Mouse (Mus musculus): ENCODE data around the gene Olfr1216.
"Not testable (repeated sequence)": the region's sequence is repeated elsewhere in the genome, so short reads cannot be mapped to it uniquely, and the experiment has no call there.

Olfr1216 gene

DNA sequence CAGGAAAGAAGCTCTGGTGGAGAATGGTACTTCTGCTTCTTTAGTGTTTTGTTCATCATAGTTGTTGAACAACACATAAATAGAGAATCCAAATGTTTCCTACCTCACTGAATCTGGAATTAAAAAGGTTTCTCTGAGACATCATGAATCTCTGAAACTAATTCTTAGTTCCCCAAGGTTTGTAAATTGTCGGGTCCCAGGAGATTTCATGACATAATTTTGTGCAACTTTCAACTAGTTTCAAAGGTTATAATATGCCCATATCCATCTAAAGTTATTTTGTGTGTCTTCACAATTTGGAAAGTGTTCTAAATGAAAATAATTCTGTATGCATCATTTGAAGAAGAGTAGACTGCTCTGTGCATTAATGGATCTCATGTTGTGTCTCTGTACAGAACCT lies at the start of gene Olfr1216:
TSS of gene Olfr1216 (minus strand) at position 101 of the 400 bp plus-strand sequence.
- DNase-seq (ENCODE audit: low spot score in 2 of 2), result no peak

DNA sequence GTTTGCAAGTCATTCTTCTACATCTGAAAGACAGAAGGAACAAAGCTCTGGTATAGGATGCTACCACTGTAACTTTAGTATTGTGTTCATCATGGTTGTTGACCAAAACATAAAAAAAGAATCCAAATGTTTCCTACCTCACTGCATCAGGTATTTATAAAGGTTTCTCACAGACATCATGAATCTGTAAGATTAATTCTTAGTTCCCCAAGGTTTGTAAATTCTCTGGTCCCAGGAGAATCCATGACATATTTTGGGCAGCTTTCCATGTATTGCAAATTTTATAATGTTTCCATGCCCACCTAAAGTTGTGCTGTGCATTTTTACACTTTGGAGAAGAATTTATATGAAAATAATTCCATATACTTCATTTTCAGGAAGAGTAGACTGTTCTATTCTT lies 42.9 kb upstream of the Olfr1216 start, which contains the start of gene Olfr1218:
TSS of gene Olfr1218 (minus strand) at position 101 of the 400 bp plus-strand sequence.
- no peak for DNase-seq (ENCODE audit: low spot score in 2 of 2)

DNA sequence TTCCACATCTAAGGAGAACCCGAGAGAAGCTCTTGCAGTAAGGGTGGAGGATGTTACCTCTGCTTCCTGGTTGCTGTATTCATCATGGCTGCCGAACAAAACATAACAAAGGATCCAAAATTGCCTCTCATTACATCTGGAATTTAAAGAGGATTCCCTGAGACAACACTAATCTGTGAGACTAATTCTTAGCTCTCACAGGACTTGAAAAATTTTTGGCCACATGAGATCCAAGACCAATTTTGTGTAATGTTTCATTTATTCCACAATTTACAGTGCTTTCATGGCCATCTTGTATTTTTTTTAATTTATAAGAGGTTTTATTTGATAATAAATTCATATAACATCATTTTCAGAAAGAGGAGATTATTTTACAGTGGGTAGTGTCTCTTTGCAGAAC lies 13.8 kb upstream of the Olfr1216 start, which contains the start of gene Olfr1217:
TSS of gene Olfr1217 (minus strand) at position 101 of the 400 bp plus-strand sequence.
- no peak for DNase-seq (ENCODE audit: low spot score in 2 of 2)

DNA sequence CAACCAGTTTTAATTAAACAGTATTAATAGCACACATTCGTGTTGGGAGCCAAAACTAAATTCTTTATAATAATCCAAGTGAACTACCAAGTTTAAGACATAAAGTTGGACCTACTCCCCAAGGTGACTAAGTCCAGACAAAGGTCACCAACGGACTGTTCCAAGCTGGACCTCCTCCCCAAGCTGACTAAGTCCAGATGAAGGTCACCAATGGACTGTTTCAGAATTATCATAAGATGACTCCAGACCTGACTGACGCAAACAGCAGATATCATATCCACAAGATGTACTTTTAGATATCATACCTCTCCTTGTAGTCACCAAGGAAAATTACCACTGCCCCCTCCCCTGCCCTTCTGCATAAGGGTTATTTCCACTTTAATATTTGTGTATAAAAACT lies 3.3 kb upstream of the Olfr1216 start:
- not testable (repeated sequence) for DNase-seq (ENCODE audit: low spot score in 2 of 2)

DNA sequence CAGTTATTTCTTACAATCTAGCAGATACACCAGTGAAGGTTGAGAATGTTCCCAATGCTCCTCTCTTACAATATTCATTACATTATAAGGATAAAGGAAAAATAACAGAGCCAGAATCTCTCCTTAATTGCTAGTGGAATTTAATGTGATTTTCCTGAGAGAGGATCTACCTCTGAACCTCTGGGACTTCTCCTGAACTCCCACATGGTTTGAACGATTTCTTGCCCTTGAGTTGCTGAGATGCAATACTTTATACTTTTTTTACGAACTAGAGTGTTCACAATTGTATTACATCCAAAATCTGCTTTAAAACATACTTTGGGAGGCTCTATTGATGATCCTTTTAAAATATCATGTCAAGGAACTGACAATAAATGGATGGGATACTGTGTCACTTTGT lies 11.3 kb downstream of the Olfr1216 start, which contains the start of gene Olfr1215:
TSS of gene Olfr1215 (minus strand) at position 101 of the 400 bp plus-strand sequence.
- DNase-seq (ENCODE audit: low spot score in 2 of 2), result no peak

DNA sequence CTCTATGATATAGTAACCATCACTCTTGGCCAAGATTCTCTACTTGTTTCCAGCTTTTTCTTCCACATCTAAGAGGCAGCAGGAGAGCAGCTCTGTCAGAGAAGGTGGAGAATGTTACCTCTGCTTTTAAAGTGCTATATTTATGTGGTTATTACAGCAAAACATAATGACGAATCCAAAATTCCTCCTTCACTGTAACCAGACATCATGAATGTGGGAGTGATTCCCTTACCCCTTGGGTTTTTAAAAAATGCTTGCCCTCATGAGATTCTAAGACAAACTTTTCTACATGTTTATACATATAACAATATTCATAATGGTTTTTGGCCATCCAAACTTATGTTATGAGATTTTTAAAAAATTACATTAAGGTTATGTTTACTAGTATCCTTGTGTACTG lies 25.6 kb downstream of the Olfr1216 start, which contains the start of gene Olfr1214:
TSS of gene Olfr1214 (minus strand) at position 101 of the 400 bp plus-strand sequence.
- DNase-seq (ENCODE audit: low spot score in 2 of 2), result no peak

DNA sequence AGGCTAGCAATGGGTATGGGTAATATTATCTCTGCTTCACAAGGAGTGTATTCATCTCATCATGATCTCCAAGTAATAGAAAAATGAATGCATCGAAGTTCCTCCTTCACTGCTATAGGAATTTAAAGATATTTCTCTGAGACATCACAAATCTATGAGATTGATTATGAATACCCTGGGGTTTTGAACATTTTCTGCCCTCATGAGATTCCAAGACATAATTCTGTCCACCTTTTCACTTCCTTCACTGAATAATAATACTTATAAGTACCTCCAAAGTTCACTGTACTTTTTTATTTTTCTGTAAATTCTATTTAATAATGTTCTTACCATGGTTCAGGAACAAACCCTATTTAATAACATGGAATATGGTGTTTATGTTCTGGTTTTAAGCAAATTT lies 38.0 kb downstream of the Olfr1216 start, which contains the start of gene Gm13762:
TSS of gene Gm13762 (minus strand) at position 101 of the 400 bp plus-strand sequence.
- DNase-seq (ENCODE audit: low spot score in 2 of 2), result no peak

All from spleen, postnatal 36 days (tissue).